Mouse (Mus musculus) MEL (cell line): ENCODE results near the gene Itm2b. TPM values are rescaled to one million over a fixed set of nuclear protein-coding genes. Genes with fewer than 3 reads are reported as not detected.

Experiments
- DNase-seq: peaks from one replicate; pipeline ENCODE4 v3.0.0; 2011; ENCODE audit warnings: low read depth, low spot score
- H3K27ac ChIP-seq: 2 replicates; pipeline ENCODE4 v1.5.1; 2012; ENCODE audit warnings: low read depth, mild to moderate bottlenecking, control low read depth, low read length, moderate library complexity; ENCODE audit not compliant: control insufficient read depth
- H3K27me3 ChIP-seq, 2 experiments: fragments of 150-350 bp in 1 of 2; sonication (generic) in 1 of 2; 2 replicates each; pipeline ENCODE4 v1.6.1; 2012; ENCODE audit warnings: low read length in 2 of 2, mild to moderate bottlenecking in 2 of 2, improper control_type of control experiment in 1 of 2, moderate library complexity in 1 of 2; ENCODE audit not compliant: insufficient read depth in 2 of 2, control insufficient read depth in 1 of 2
- H3K36me3 ChIP-seq, 2 experiments: 2 replicates each; pipeline ENCODE4 v1.6.1; 2012 to 2014; ENCODE audit warnings: low read length in 2 of 2, improper control_type of control experiment in 1 of 2, inconsistent platforms in 1 of 2, mild to moderate bottlenecking in 1 of 2; ENCODE audit not compliant: insufficient read depth in 2 of 2, control insufficient read depth in 1 of 2
- H3K4me1 ChIP-seq, 2 experiments: fragments of 150-350 bp in 1 of 2; sonication (generic) in 1 of 2; 2 replicates each; pipeline ENCODE4 v1.6.1; 2012; ENCODE audit warnings: low read length in 2 of 2, improper control_type of control experiment in 1 of 2, mild to moderate bottlenecking in 1 of 2; ENCODE audit not compliant: insufficient read depth in 2 of 2, control insufficient read depth in 1 of 2
- H3K4me3 ChIP-seq, 2 experiments: fragments of 150-350 bp in 1 of 2; sonication (generic) in 1 of 2; 2 replicates each; pipeline ENCODE4 v1.5.1; 2012; ENCODE audit warnings: low read depth in 2 of 2, low read length in 2 of 2, mild to moderate bottlenecking in 2 of 2, moderate library complexity in 2 of 2, control low read depth in 1 of 2, improper control_type of control experiment in 1 of 2; ENCODE audit not compliant: control insufficient read depth in 1 of 2, insufficient read depth in 1 of 2
- H3K79me2 ChIP-seq: 2 replicates; pipeline ENCODE4 v1.6.1; 2012; ENCODE audit warnings: mild to moderate bottlenecking, low read length, moderate library complexity; ENCODE audit not compliant: control insufficient read depth, poor library complexity, insufficient read depth
- H3K9ac ChIP-seq: 2 replicates; pipeline ENCODE4 v1.6.1; 2012; ENCODE audit warnings: low read depth, mild to moderate bottlenecking, control low read depth, low read length, moderate library complexity; ENCODE audit not compliant: control insufficient read depth, poor library complexity, severe bottlenecking
- H3K9me3 ChIP-seq: fragments of 150-350 bp; sonication (generic); replicated peaks from 2 replicates; pipeline ENCODE4 v1.6.1; 2012; ENCODE audit warnings: mild to moderate bottlenecking, low read length, improper control_type of control experiment, moderate library complexity; ENCODE audit not compliant: insufficient read depth
- BHLHE40 ChIP-seq: IDR thresholded peaks from 2 replicates; pipeline ENCODE4 v1.6.1; 2012; ENCODE audit warnings: low read depth, mild to moderate bottlenecking, inconsistent platforms, low read length, improper control_type of control experiment, borderline replicate concordance
- CHD2 ChIP-seq: IDR thresholded peaks from 2 replicates; pipeline ENCODE4 v1.6.1; 2011; ENCODE audit warnings: low read length, improper control_type of control experiment
- E2F4 ChIP-seq: IDR thresholded peaks from 2 replicates; pipeline ENCODE4 v1.6.1; 2011; ENCODE audit warnings: low read depth, low read length, improper control_type of control experiment, borderline replicate concordance
- EP300 ChIP-seq, 2 experiments: IDR thresholded peaks; 2 replicates each; pipeline ENCODE4 v1.6.1; 2011; ENCODE audit warnings: improper control_type of control experiment in 2 of 2, low read length in 2 of 2, low read depth in 1 of 2, mild to moderate bottlenecking in 1 of 2
- ETS1 ChIP-seq: IDR thresholded peaks from 2 replicates; pipeline ENCODE4 v1.6.1; 2012; ENCODE audit warnings: low read depth, mild to moderate bottlenecking, inconsistent platforms, low read length, improper control_type of control experiment, moderate library complexity
- GABPA ChIP-seq: IDR thresholded peaks from 2 replicates; pipeline ENCODE4 v1.6.1; 2012; ENCODE audit warnings: low read depth, mild to moderate bottlenecking, inconsistent platforms, low read length, improper control_type of control experiment, moderate library complexity
- JUND ChIP-seq: IDR thresholded peaks from 2 replicates; pipeline ENCODE4 v1.6.1; 2011; ENCODE audit warnings: low read depth, mild to moderate bottlenecking, improper control_type of control experiment, low read length
- KAT2A ChIP-seq: conservative IDR thresholded peaks from 2 replicates; pipeline ENCODE4 v1.6.1; 2012; ENCODE audit warnings: low read depth, low read length, improper control_type of control experiment, inconsistent platforms
- MAZ ChIP-seq: IDR thresholded peaks from 2 replicates; pipeline ENCODE4 v1.6.1; 2012; ENCODE audit warnings: low read depth, mild to moderate bottlenecking, inconsistent platforms, low read length, improper control_type of control experiment
- MXI1 ChIP-seq: IDR thresholded peaks from 2 replicates; pipeline ENCODE4 v1.6.1; 2011; ENCODE audit warnings: mild to moderate bottlenecking, low read depth, low read length, improper control_type of control experiment
- NRF1 ChIP-seq: IDR thresholded peaks from 2 replicates; pipeline ENCODE4 v1.6.1; 2014; ENCODE audit warnings: low read depth, mild to moderate bottlenecking, inconsistent platforms, low read length, improper control_type of control experiment, moderate library complexity; ENCODE audit not compliant: poor library complexity, insufficient read depth, severe bottlenecking
- POLR2A ChIP-seq, 2 experiments: IDR thresholded peaks; 2 replicates each; pipeline ENCODE4 v1.6.1; 2011 to 2012; ENCODE audit warnings: low read length in 2 of 2, mild to moderate bottlenecking in 2 of 2, control low read depth in 1 of 2, improper control_type of control experiment in 1 of 2, low read depth in 1 of 2, moderate library complexity in 1 of 2; ENCODE audit not compliant: control insufficient read depth in 1 of 2, insufficient read depth in 1 of 2, poor library complexity in 1 of 2
- POLR2AphosphoS2 ChIP-seq: IDR thresholded peaks from 2 replicates; pipeline ENCODE4 v1.6.1; 2011; ENCODE audit warnings: low read length, improper control_type of control experiment
- RAD21 ChIP-seq: IDR thresholded peaks from 2 replicates; pipeline ENCODE4 v1.6.1; 2011; ENCODE audit warnings: mild to moderate bottlenecking, low read depth, low read length, improper control_type of control experiment
- RCOR1 ChIP-seq: IDR thresholded peaks from 2 replicates; pipeline ENCODE4 v1.6.1; 2012; ENCODE audit warnings: low read depth, mild to moderate bottlenecking, inconsistent platforms, low read length, improper control_type of control experiment
- SIN3A ChIP-seq: IDR thresholded peaks from 2 replicates; pipeline ENCODE4 v1.6.1; 2012; ENCODE audit warnings: low read length, improper control_type of control experiment, inconsistent platforms
- SMC3 ChIP-seq: IDR thresholded peaks from 2 replicates; pipeline ENCODE4 v1.6.1; 2011; ENCODE audit warnings: low read depth, low read length, improper control_type of control experiment
- TAL1 ChIP-seq: IDR thresholded peaks from 2 replicates; pipeline ENCODE4 v1.6.1; 2012; ENCODE audit warnings: mild to moderate bottlenecking, inconsistent platforms, low read length, moderate library complexity, mixed read lengths
- TCF12 ChIP-seq: IDR thresholded peaks from 2 replicates; pipeline ENCODE4 v1.6.1; 2014; ENCODE audit warnings: low read depth, mild to moderate bottlenecking, inconsistent platforms, low read length, improper control_type of control experiment, moderate library complexity
- USF2 ChIP-seq, 2 experiments: IDR thresholded peaks; 2 replicates each; pipeline ENCODE4 v1.6.1; 2011 to 2012; ENCODE audit warnings: improper control_type of control experiment in 2 of 2, low read length in 2 of 2, borderline replicate concordance in 1 of 2, inconsistent platforms in 1 of 2, low read depth in 1 of 2, mild to moderate bottlenecking in 1 of 2; ENCODE audit not compliant: insufficient read depth in 1 of 2
- ZC3H11A ChIP-seq: IDR thresholded peaks from 2 replicates; pipeline ENCODE4 v1.6.1; 2012; ENCODE audit warnings: low read depth, mild to moderate bottlenecking, inconsistent platforms, low read length, improper control_type of control experiment
- polyA plus RNA-seq, 2 experiments: library from polyadenylated mRNA; stranded (reverse) in 1 of 2; unstranded in 1 of 2; fragments of >175 nt in 1 of 2; fragments of >200 nt in 1 of 2; gene quantifications; 2 replicates each; pipeline versions ENCODE4 v1.2.1 to v1.2.4; 2012; ENCODE audit warnings: low replicate concordance in 2 of 2, low read depth in 1 of 2; ENCODE audit not compliant: insufficient read length in 2 of 2, insufficient read depth in 1 of 2, missing spikeins in 1 of 2
- total RNA-seq: library from RNA; depleted of rRNA; stranded (reverse); fragments of 300-350 nt; gene quantifications from 2 replicates; pipeline ENCODE4 v1.2.3, GENCODE M21; 2012

The Itm2b gene
- total and polyA plus RNA-seq, 3 experiments = 54.0 to 312 (median 101) TPM

DNA sequence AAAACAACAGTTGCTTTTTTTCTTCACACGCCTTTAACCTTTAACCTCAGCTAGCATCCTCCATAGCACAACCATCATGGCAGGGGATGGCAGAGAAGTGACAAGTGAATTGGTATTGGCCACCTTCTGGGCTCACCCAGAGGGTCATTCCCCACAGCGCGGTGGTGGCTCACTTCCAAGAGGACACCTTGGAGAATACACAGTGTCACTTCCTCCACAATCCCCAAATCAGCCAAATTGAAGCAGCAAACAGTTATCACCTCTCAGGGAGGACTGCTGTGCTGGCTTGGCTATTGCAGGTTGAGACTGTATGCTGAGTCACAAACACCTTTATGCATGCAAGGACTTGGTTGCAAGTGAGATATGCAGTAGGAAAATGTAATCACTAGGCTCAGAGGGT is 18.9 kb upstream of the Itm2b start:
- H3K4me1 ChIP-seq = peaks cover 13 to 16% of the 10 kb centered on the region in 2 experiments
- TF ChIP-seq ZC3H11A (no peak), BHLHE40 (no peak), KAT2A (no peak), JUND (no peak), NRF1 (no peak), USF2 (IDR thresholded peaks at IDR 0.05; ENCODE audit: borderline replicate concordance in 1 of 2, insufficient read depth in 1 of 2, low read depth in 1 of 2, low read length in 2 of 2) (no peak), E2F4 (no peak), TCF12 (no peak), GABPA (no peak), SIN3A (no peak), ETS1 (no peak), POLR2AphosphoS2 (no peak), RAD21 (no peak), CHD2 (no peak), EP300 (IDR thresholded peaks at IDR 0.05; ENCODE audit: low read depth in 1 of 2, low read length in 2 of 2) (no peak), POLR2A (IDR thresholded peaks at IDR 0.05; ENCODE audit: control insufficient read depth in 1 of 2, insufficient read depth in 1 of 2, low read depth in 1 of 2, low read length in 2 of 2, poor library complexity in 1 of 2) (no peak), MAZ (no peak), TAL1 (no peak), SMC3 (no peak), RCOR1 (no peak)
- TF ChIP-seq, all 39 proteins: peak for 0

DNA sequence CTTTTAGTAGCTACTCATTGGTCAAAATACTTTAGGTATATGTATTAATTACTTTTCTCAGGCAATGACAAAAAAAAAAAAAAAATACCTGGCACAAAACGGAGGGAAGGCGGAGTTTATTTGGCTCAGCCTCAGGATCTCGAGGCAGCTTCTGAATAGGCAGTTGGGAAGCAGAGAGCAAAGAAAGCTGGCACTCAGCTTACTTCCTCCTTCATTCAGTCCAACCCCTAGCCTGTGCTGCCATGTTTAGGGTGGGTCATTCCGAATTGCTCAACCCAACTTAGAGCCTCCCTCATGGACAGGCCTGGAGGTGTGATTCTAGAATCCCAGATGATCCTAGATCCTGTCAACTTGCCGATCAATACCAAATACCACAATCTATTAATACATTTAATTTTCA is 18.3 kb upstream of the Itm2b start:
- Histone ChIP-seq H3K9ac (no peak overlapping the region), H3K9me3 (no peaks in the 10 kb centered on the region), H3K4me1 (peaks cover 13 to 20% of the 10 kb centered on the region in 2 experiments), H3K79me2 (no peaks in the 10 kb centered on the region), H3K4me3 (no peak overlapping the region), H3K36me3 (peaks cover 0 to 8% of the 10 kb centered on the region in 2 experiments; a peak in 2 of 4 replicates), H3K27ac (no peak overlapping the region), H3K27me3 (no peaks in the 10 kb centered on the region)
- DNase-seq = peak; percentile 38
- no peak for TF ChIP-seq SMC3
- 0 out of 2 replicates have a peak, but pooled peaks have one; percentile 15 for TF ChIP-seq MXI1

More for the DNA sequence above, 18.9 kb upstream of the Itm2b start:
- Histone ChIP-seq H3K27me3 (no peaks in the 10 kb centered on the region), H3K9ac (no peak overlapping the region), H3K4me3 (no peak overlapping the region), H3K79me2 (no peaks in the 10 kb centered on the region), H3K27ac (no peak overlapping the region), H3K9me3 (no peaks in the 10 kb centered on the region), H3K36me3 (peaks cover 0 to 5% of the 10 kb centered on the region in 2 experiments; a peak in 2 of 4 replicates)
- no peak for DNase-seq
